Mouse (Mus musculus) liver, embryonic 12.5 days (tissue): ENCODE measurements around the gene Trpc3. TPM values are rescaled to one million over a fixed set of nuclear protein-coding genes. Genes with fewer than 3 reads are reported as not detected.
"Not testable (repeated sequence)": the region's sequence is repeated elsewhere in the genome, so short reads cannot be mapped to it uniquely, and the experiment has no call there.

Experiments
- ATAC-seq: fragments of 200-750 bp; cut with Nextera tagmentation; 2 replicates; pipeline ENCODE4 v1.8.0; 2017; ENCODE audit warnings: moderate number of reproducible peaks, mild to moderate bottlenecking, moderate library complexity
- H3K27ac ChIP-seq: fragments of 300-500 bp; sonication (generic); 2 replicates; pipeline ENCODE4 v1.5.1; 2016; ENCODE audit warnings: mild to moderate bottlenecking
- H3K27me3 ChIP-seq: fragments of 300-500 bp; sonication (generic); replicated peaks from 2 replicates; pipeline ENCODE4 v1.6.1; 2016; ENCODE audit warnings: mild to moderate bottlenecking, moderate library complexity
- H3K36me3 ChIP-seq: fragments of 300-500 bp; sonication (generic); 2 replicates; pipeline ENCODE4 v1.6.1; 2016; ENCODE audit warnings: mild to moderate bottlenecking, moderate library complexity
- H3K4me1 ChIP-seq: fragments of 300-500 bp; sonication (generic); 2 replicates; pipeline ENCODE4 v1.6.1; 2016
- H3K4me2 ChIP-seq: fragments of 300-500 bp; sonication (generic); 2 replicates; pipeline ENCODE4 v1.6.1; 2016; ENCODE audit warnings: mild to moderate bottlenecking, moderate library complexity
- H3K4me3 ChIP-seq: fragments of 300-500 bp; sonication (generic); 2 replicates; pipeline ENCODE4 v1.5.1; 2016; ENCODE audit warnings: mild to moderate bottlenecking, moderate library complexity
- H3K9ac ChIP-seq: fragments of 300-500 bp; sonication (generic); 2 replicates; pipeline ENCODE4 v1.6.1; 2016; ENCODE audit warnings: mild to moderate bottlenecking, moderate library complexity
- H3K9me3 ChIP-seq: fragments of 300-500 bp; sonication (generic); replicated peaks from 2 replicates; pipeline ENCODE4 v1.6.1; 2016; ENCODE audit warnings: mild to moderate bottlenecking, moderate library complexity
- WGBS: fragments of 180-500 bp; shearing (Covaris S2); methylation state at CpG from one replicate; pipeline ENCODE4 v1.1.7; 2016; ENCODE audit not compliant: insufficient replicate concordance; 5-methylcytosine and 5-hydroxymethylcytosine counted together
- polyA plus RNA-seq: library from polyadenylated mRNA; unstranded; fragments of >200 nt; fragmentation: Nextera tagmentation; extraction: Ambion mirVana; gene quantifications from 2 replicates; pipeline ENCODE4 v1.2.1, GENCODE M21; 2016

Gene Trpc3
- 0.65 and 0.81 TPM in 2 replicates for polyA plus RNA-seq

GRCm38 (mm10) chr3:36689392-36690291 lies at the start of gene Trpc3:
TSS of gene Trpc3 (minus strand) at chr3:36690167.
- WGBS = under 1% methylated on average over 86 of the region's 91 CpGs

GRCm38 (mm10) chr3:36738071-36738470 lies 48.1 kb upstream of the Trpc3 start:
- Histone ChIP-seq H3K9me3 (no peaks in the 10 kb centered on the region), H3K4me2 (no peak overlapping the region), H3K4me3 (no peak overlapping the region), H3K4me1 (no peaks in the 10 kb centered on the region), H3K36me3 (no peaks in the 10 kb centered on the region), H3K27me3 (no peaks in the 10 kb centered on the region), H3K27ac (no peak overlapping the region), H3K9ac (no peak overlapping the region)
- WGBS = 44% methylated on average over 4 of the region's 4 CpGs
- ATAC-seq = no peak

More at GRCm38 (mm10) chr3:36689392-36690291, at the start of gene Trpc3:
- Histone ChIP-seq H3K36me3 (no peaks in the 10 kb centered on the region), H3K9me3 (no peaks in the 10 kb centered on the region), H3K27me3 (peaks cover 50% of the 10 kb centered on the region), H3K9ac (0 out of 2 replicates have a peak within 1 kb of the TSS, but pooled peaks have one; percentile 33), H3K4me1 (peaks cover 6% of the 10 kb centered on the region; the same call in 1 of the 2 replicates), H3K27ac (no peak within 1 kb of the TSS), H3K4me3 (peak within 1 kb of the TSS; percentile 56), H3K4me2 (peak within 1 kb of the TSS; percentile 72)
- peak; percentile 37; the same call in 1 of the 2 replicates for ATAC-seq

GRCm38 (mm10) chr3:36733075-36733474 lies 43.1 kb upstream of the Trpc3 start:
- Histone ChIP-seq H3K4me3 (no peak overlapping the region), H3K9ac (no peak overlapping the region), H3K4me2 (no peak overlapping the region), H3K4me1 (no peaks in the 10 kb centered on the region), H3K27ac (no peak overlapping the region), H3K27me3 (peaks cover 7% of the 10 kb centered on the region; the same call in 1 of the 2 replicates), H3K9me3 (no peaks in the 10 kb centered on the region), H3K36me3 (no peaks in the 10 kb centered on the region)
- WGBS = 65% methylated on average over 4 of the region's 4 CpGs
- ATAC-seq = no peak

- Histone ChIP-seq H3K4me1 (no peaks in the 10 kb centered on the region), H3K4me3 (no peak overlapping the region), H3K9ac (no peak overlapping the region), H3K9me3 (no peaks in the 10 kb centered on the region), H3K27me3 (peaks cover 7% of the 10 kb centered on the region; the same call in 1 of the 2 replicates), H3K4me2 (no peak overlapping the region), H3K36me3 (no peaks in the 10 kb centered on the region), H3K27ac (no peak overlapping the region)
- 57% methylated on average over 8 of the region's 8 CpGs for WGBS
- ATAC-seq = no peak
Observed at GRCm38 (mm10) chr3:36726545-36726944, 36.6 kb upstream of the Trpc3 start.

- no peak overlapping the region for H3K4me2 ChIP-seq
- no peak for ATAC-seq
- H3K9ac ChIP-seq = no peak overlapping the region
- no peaks in the 10 kb centered on the region for H3K27me3 ChIP-seq
- WGBS = 68% methylated on average over 3 of the region's 3 CpGs
- no peak overlapping the region for H3K4me3 ChIP-seq
- no peaks in the 10 kb centered on the region for H3K36me3 ChIP-seq
- no peaks in the 10 kb centered on the region for H3K9me3 ChIP-seq
- H3K27ac ChIP-seq = no peak overlapping the region
- H3K4me1 ChIP-seq = no peaks in the 10 kb centered on the region
Observed at GRCm38 (mm10) chr3:36721850-36722249, 31.9 kb upstream of the Trpc3 start.

- Histone ChIP-seq H3K4me3 (no peak overlapping the region), H3K36me3 (no peaks in the 10 kb centered on the region), H3K9ac (no peak overlapping the region), H3K27me3 (no peaks in the 10 kb centered on the region), H3K4me1 (no peaks in the 10 kb centered on the region), H3K27ac (no peak overlapping the region), H3K4me2 (no peak overlapping the region), H3K9me3 (no peaks in the 10 kb centered on the region)
- ATAC-seq = no peak
- 64% methylated on average over 3 of the region's 3 CpGs for WGBS
Observed at GRCm38 (mm10) chr3:36709521-36709920, 19.6 kb upstream of the Trpc3 start.

- no peak overlapping the region for H3K27ac ChIP-seq
- ATAC-seq = no peak
Observed at GRCm38 (mm10) chr3:36690292-36690650, 304 bp upstream of the Trpc3 start.

GRCm38 (mm10) chr3:36688874-36689273 lies 1.1 kb downstream of the Trpc3 start:
- Histone ChIP-seq H3K9ac (no peak overlapping the region), H3K27me3 (peaks cover 50% of the 10 kb centered on the region), H3K4me3 (peak overlapping the region; percentile 56), H3K36me3 (no peaks in the 10 kb centered on the region), H3K4me1 (peaks cover 6% of the 10 kb centered on the region; the same call in 1 of the 2 replicates), H3K27ac (no peak overlapping the region), H3K4me2 (peak overlapping the region; percentile 72), H3K9me3 (no peaks in the 10 kb centered on the region)
- 4% methylated on average over 21 of the region's 21 CpGs for WGBS
- no peak for ATAC-seq

More at GRCm38 (mm10) chr3:36690292-36690650, 304 bp upstream of the Trpc3 start:
- Histone ChIP-seq H3K4me1 (peaks cover 6% of the 10 kb centered on the region; the same call in 1 of the 2 replicates), H3K4me3 (peak overlapping the region; percentile 56), H3K36me3 (no peaks in the 10 kb centered on the region), H3K9me3 (no peaks in the 10 kb centered on the region), H3K27me3 (peaks cover 50% of the 10 kb centered on the region), H3K4me2 (peak overlapping the region; percentile 72), H3K9ac (no peak overlapping the region)
- 11% methylated on average over 7 of the region's 7 CpGs for WGBS

- no peak for ATAC-seq
- WGBS = 44% methylated on average over 1 of the region's 1 CpGs
- H3K36me3 ChIP-seq = no peaks in the 10 kb centered on the region
Observed at GRCm38 (mm10) chr3:36675822-36676221, 14.1 kb downstream of the Trpc3 start.

GRCm38 (mm10) chr3:36667814-36668213 lies 22.2 kb downstream of the Trpc3 start:
- H3K4me3 ChIP-seq = no peak overlapping the region
- WGBS = 70% methylated on average over 6 of the region's 6 CpGs
- no peak overlapping the region for H3K9ac ChIP-seq
- H3K4me2 ChIP-seq = no peak overlapping the region
- no peaks in the 10 kb centered on the region for H3K36me3 ChIP-seq
- ATAC-seq = no peak
- no peaks in the 10 kb centered on the region for H3K27me3 ChIP-seq
- no peaks in the 10 kb centered on the region for H3K9me3 ChIP-seq
- H3K27ac ChIP-seq = no peak overlapping the region
- no peaks in the 10 kb centered on the region for H3K4me1 ChIP-seq

More at GRCm38 (mm10) chr3:36675822-36676221, 14.1 kb downstream of the Trpc3 start:
- Histone ChIP-seq H3K4me3 (no peak overlapping the region), H3K4me2 (no peak overlapping the region), H3K9me3 (no peaks in the 10 kb centered on the region), H3K27ac (no peak overlapping the region), H3K27me3 (no peaks in the 10 kb centered on the region), H3K9ac (no peak overlapping the region), H3K4me1 (no peaks in the 10 kb centered on the region)

GRCm38 (mm10) chr3:36645245-36645559 lies 44.8 kb downstream of the Trpc3 start:
- not testable (repeated sequence) for H3K9me3 ChIP-seq, H3K4me3 ChIP-seq, H3K27ac ChIP-seq, ATAC-seq, H3K4me1 ChIP-seq, H3K27me3 ChIP-seq, H3K4me2 ChIP-seq, H3K36me3 ChIP-seq, H3K9ac ChIP-seq

GRCm38 (mm10) chr3:36644554-36645244 lies 45.3 kb downstream of the Trpc3 start:
- Histone ChIP-seq H3K4me1 (no peaks in the 10 kb centered on the region), H3K4me2 (no peak overlapping the region), H3K27ac (no peak overlapping the region), H3K9ac (no peak overlapping the region), H3K36me3 (no peaks in the 10 kb centered on the region), H3K9me3 (no peaks in the 10 kb centered on the region), H3K4me3 (no peak overlapping the region), H3K27me3 (no peaks in the 10 kb centered on the region)
- WGBS = 54% methylated on average over 3 of the region's 3 CpGs
- ATAC-seq = 0 out of 2 replicates have a peak, but pooled peaks have one; percentile 32
